Mouse (Mus musculus): ENCODE measurements around the gene Zfhx3. TPM values are rescaled to one million over a fixed set of nuclear protein-coding genes. Genes with fewer than 3 reads are reported as not detected.

The Zfhx3 gene
- polyA plus RNA-seq, 2 experiments: 0.25 to 0.65 TPM

GRCm38 (mm10) chr8:108788156-108788761 is 845.8 kb downstream of the Zfhx3 start:
- no peaks in the 10 kb centered on the region for H3K27me3 ChIP-seq (ENCODE audit: control insufficient read depth, insufficient read depth, low read length)
- H3K36me3 ChIP-seq (replicated peaks; ENCODE audit: control insufficient read depth, insufficient read depth, low read depth): no peaks in the 10 kb centered on the region
- H3K4me3 ChIP-seq (ENCODE audit: insufficient read depth in 1 of 2, low read depth in 2 of 2, low read length in 2 of 2): no peak overlapping the region
- H3K4me2 ChIP-seq (ENCODE audit: low read depth): no peak overlapping the region
- DNase-seq (ENCODE audit: low read depth in 3 of 3, low spot score in 3 of 3) (no peak), ATAC-seq (ENCODE audit: insufficient read depth) (no peak)
- no peaks in the 10 kb centered on the region for H3K9me3 ChIP-seq (ENCODE audit: control insufficient read depth, low read length)
- peaks cover 0 to 4% of the 10 kb centered on the region in 2 experiments; a peak in 2 of 4 replicates for H3K4me1 ChIP-seq (replicated peaks; ENCODE audit: control insufficient read depth in 2 of 2, insufficient read depth in 2 of 2, low read length in 1 of 2)
- no peak overlapping the region for H3K27ac ChIP-seq
- H3K9ac ChIP-seq (replicated peaks): no peak overlapping the region
- WGBS (ENCODE audit: insufficient replicate concordance): 47% methylated on average over 6 of the region's 6 CpGs
- TF ChIP-seq CTCF (IDR thresholded peaks at IDR 0.05; ENCODE audit: low read depth) (no peak), EP300 (IDR thresholded peaks at IDR 0.05; ENCODE audit: low read depth) (no peak)

GRCm38 (mm10) chr8:108788762-108789157 is 846.3 kb downstream of the Zfhx3 start:
- no peaks in the 10 kb centered on the region for H3K9me3 ChIP-seq (ENCODE audit: control insufficient read depth, low read length)
- ATAC-seq (ENCODE audit: insufficient read depth) (no peak), DNase-seq (ENCODE audit: low read depth in 3 of 3, low spot score in 3 of 3) (no peak)
- H3K4me1 ChIP-seq (replicated peaks; ENCODE audit: control insufficient read depth in 2 of 2, insufficient read depth in 2 of 2, low read length in 1 of 2): peaks cover 0 to 4% of the 10 kb centered on the region in 2 experiments; a peak in 2 of 4 replicates
- TF ChIP-seq CTCF (IDR thresholded peaks at IDR 0.05; ENCODE audit: low read depth) (no peak), EP300 (IDR thresholded peaks at IDR 0.05; ENCODE audit: low read depth) (no peak)
- H3K27ac ChIP-seq: no peak overlapping the region
- H3K4me2 ChIP-seq (ENCODE audit: low read depth): no peak overlapping the region
- H3K4me3 ChIP-seq (ENCODE audit: insufficient read depth in 1 of 2, low read depth in 2 of 2, low read length in 2 of 2): no peak overlapping the region
- no peaks in the 10 kb centered on the region for H3K36me3 ChIP-seq (replicated peaks; ENCODE audit: control insufficient read depth, insufficient read depth, low read depth)
- WGBS (ENCODE audit: insufficient replicate concordance): 71% methylated on average over 10 of the region's 10 CpGs
- no peak overlapping the region for H3K9ac ChIP-seq (replicated peaks)
- no peaks in the 10 kb centered on the region for H3K27me3 ChIP-seq (ENCODE audit: control insufficient read depth, insufficient read depth, low read length)

GRCm38 (mm10) chr8:108790559-108791293 is 848.3 kb downstream of the Zfhx3 start:
- TF ChIP-seq CTCF (IDR thresholded peaks at IDR 0.05; ENCODE audit: low read depth) (peak; percentile 38), EP300 (IDR thresholded peaks at IDR 0.05; ENCODE audit: low read depth) (no peak)

GRCm38 (mm10) chr8:108796076-108796475 is 853.6 kb downstream of the Zfhx3 start:
- H3K9ac ChIP-seq (replicated peaks): no peak overlapping the region
- TF ChIP-seq EP300 (IDR thresholded peaks at IDR 0.05; ENCODE audit: low read depth) (no peak), CTCF (IDR thresholded peaks at IDR 0.05; ENCODE audit: low read depth) (no peak)
- no peak overlapping the region for H3K4me2 ChIP-seq (ENCODE audit: low read depth)
- DNase-seq (ENCODE audit: low read depth in 3 of 3, low spot score in 3 of 3) (no peak), ATAC-seq (ENCODE audit: insufficient read depth) (no peak)
- no peak overlapping the region for H3K27ac ChIP-seq
- no peaks in the 10 kb centered on the region for H3K9me3 ChIP-seq (ENCODE audit: control insufficient read depth, low read length)
- H3K27me3 ChIP-seq (ENCODE audit: control insufficient read depth, insufficient read depth, low read length): no peaks in the 10 kb centered on the region
- WGBS (ENCODE audit: insufficient replicate concordance): 74% methylated on average over 3 of the region's 3 CpGs
- H3K4me1 ChIP-seq (replicated peaks; ENCODE audit: control insufficient read depth in 2 of 2, insufficient read depth in 2 of 2, low read length in 1 of 2): peaks cover 0 to 3% of the 10 kb centered on the region in 2 experiments; a peak in 1 of 4 replicates
- no peak overlapping the region for H3K4me3 ChIP-seq (ENCODE audit: insufficient read depth in 1 of 2, low read depth in 2 of 2, low read length in 2 of 2)
- no peaks in the 10 kb centered on the region for H3K36me3 ChIP-seq (replicated peaks; ENCODE audit: control insufficient read depth, insufficient read depth, low read depth)

More at GRCm38 (mm10) chr8:108790559-108791293, 848.3 kb downstream of the Zfhx3 start:
- Histone ChIP-seq H3K4me2 (ENCODE audit: low read depth) (no peak overlapping the region), H3K36me3 (replicated peaks; ENCODE audit: control insufficient read depth, insufficient read depth, low read depth) (no peaks in the 10 kb centered on the region), H3K9me3 (ENCODE audit: control insufficient read depth, low read length) (no peaks in the 10 kb centered on the region), H3K4me1 (replicated peaks; ENCODE audit: control insufficient read depth in 2 of 2, insufficient read depth in 2 of 2, low read length in 1 of 2) (peaks cover 0 to 4% of the 10 kb centered on the region in 2 experiments; a peak in 2 of 4 replicates), H3K9ac (replicated peaks) (no peak overlapping the region), H3K27me3 (ENCODE audit: control insufficient read depth, insufficient read depth, low read length) (no peaks in the 10 kb centered on the region), H3K4me3 (ENCODE audit: insufficient read depth in 1 of 2, low read depth in 2 of 2, low read length in 2 of 2) (no peak overlapping the region), H3K27ac (no peak overlapping the region)
- WGBS (ENCODE audit: insufficient replicate concordance): 67% methylated on average over 14 of the region's 14 CpGs
- ATAC-seq (ENCODE audit: insufficient read depth) (no peak), DNase-seq (ENCODE audit: low read depth in 3 of 3, low spot score in 3 of 3) (no peak)

- TF ChIP-seq EP300 (IDR thresholded peaks at IDR 0.05; ENCODE audit: low read depth) (no peak), CTCF (IDR thresholded peaks at IDR 0.05; ENCODE audit: low read depth) (no peak)
- Histone ChIP-seq H3K4me2 (ENCODE audit: low read depth) (no peak overlapping the region), H3K27me3 (ENCODE audit: control insufficient read depth, insufficient read depth, low read length) (no peaks in the 10 kb centered on the region), H3K27ac (no peak overlapping the region), H3K9me3 (ENCODE audit: control insufficient read depth, low read length) (no peaks in the 10 kb centered on the region), H3K36me3 (replicated peaks; ENCODE audit: control insufficient read depth, insufficient read depth, low read depth) (no peaks in the 10 kb centered on the region), H3K4me1 (replicated peaks; ENCODE audit: control insufficient read depth in 2 of 2, insufficient read depth in 2 of 2, low read length in 1 of 2) (peaks cover 0 to 3% of the 10 kb centered on the region in 2 experiments; a peak in 1 of 4 replicates), H3K4me3 (ENCODE audit: insufficient read depth in 1 of 2, low read depth in 2 of 2, low read length in 2 of 2) (no peak overlapping the region), H3K9ac (replicated peaks) (no peak overlapping the region)
- ATAC-seq (ENCODE audit: insufficient read depth): no peak
- no peak for DNase-seq (ENCODE audit: low read depth in 3 of 3, low spot score in 3 of 3)
- 57% methylated on average over 3 of the region's 3 CpGs for WGBS (ENCODE audit: insufficient replicate concordance)
These were observed 854.4 kb downstream of the Zfhx3 start for GRCm38 (mm10) chr8:108796882-108797281.

All from liver, embryonic 14.5 days (tissue).